Mouse (Mus musculus): Measurements from ENCODE around the gene Pak3.

DNA sequence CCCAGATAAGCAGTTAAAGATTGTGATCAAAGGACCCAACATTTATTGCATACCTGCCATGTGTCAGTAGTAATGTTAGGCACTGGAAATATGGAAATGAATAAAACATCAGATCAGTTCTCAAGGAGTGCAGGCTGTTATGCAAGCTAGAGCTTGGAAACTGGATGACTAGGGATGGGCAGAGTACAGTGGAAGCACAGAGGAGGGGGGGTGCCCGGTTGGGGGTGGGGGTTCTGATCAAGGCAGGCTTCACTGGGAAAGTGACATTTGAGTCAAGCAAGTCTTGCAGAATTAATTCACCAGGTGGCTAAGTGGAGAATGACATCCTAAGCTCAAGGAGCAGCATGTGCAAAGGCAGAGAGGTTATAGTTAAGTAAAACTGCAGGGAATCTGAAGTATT is 1.8 kb downstream of the Pak3 start:
- TF ChIP-seq CTCF (IDR thresholded peaks at IDR 0.05; ENCODE audit: low read depth) (no peak), EP300 (optimal IDR thresholded peaks at IDR 0.05) (no peak)
